Mouse (Mus musculus) stomach, embryonic 14.5 days (tissue): ENCODE measurements around the gene Usp45. TPM values are rescaled to one million over a fixed set of nuclear protein-coding genes. Genes with fewer than 3 reads are reported as not detected.
A peak's percentile ranks its signal among the peaks of the same experiment; 100 is the strongest.

ENCODE experiments used
- ATAC-seq: fragments of 200-750 bp; cut with Nextera tagmentation; 2 replicates; pipeline ENCODE4 v1.8.0; 2017; ENCODE audit warnings: low read depth, moderate TSS enrichment; ENCODE audit not compliant: insufficient number of reproducible peaks, insufficient read depth, low FRiP score
- H3K27ac ChIP-seq: fragments of 300-500 bp; sonication (generic); 2 replicates; pipeline ENCODE4 v1.5.1; 2014; ENCODE audit warnings: mild to moderate bottlenecking, low read length, moderate library complexity, mixed read lengths
- H3K27me3 ChIP-seq: fragments of 300-500 bp; sonication (generic); 2 replicates; pipeline ENCODE4 v1.6.1; 2014; ENCODE audit warnings: low read length, control low read depth, mixed read lengths; ENCODE audit not compliant: control insufficient read depth, insufficient read depth
- H3K36me3 ChIP-seq: fragments of 300-500 bp; sonication (generic); 2 replicates; pipeline ENCODE4 v1.6.1; 2014; ENCODE audit warnings: mild to moderate bottlenecking, control low read depth, low read length, moderate library complexity, mixed read lengths; ENCODE audit not compliant: control insufficient read depth, insufficient read depth
- H3K4me1 ChIP-seq: fragments of 300-500 bp; sonication (generic); 2 replicates; pipeline ENCODE4 v1.6.1; 2014; ENCODE audit warnings: low read length, control low read depth, mixed read lengths; ENCODE audit not compliant: control insufficient read depth, insufficient read depth
- H3K4me2 ChIP-seq: fragments of 300-500 bp; sonication (generic); replicated peaks from 2 replicates; pipeline ENCODE4 v1.6.1; 2014; ENCODE audit warnings: low read depth, low read length, control low read depth
- H3K4me3 ChIP-seq: fragments of 300-500 bp; sonication (generic); 2 replicates; pipeline ENCODE4 v1.5.1; 2014; ENCODE audit warnings: low read depth, low read length, control low read depth
- H3K9ac ChIP-seq: fragments of 300-500 bp; sonication (generic); replicated peaks from 2 replicates; pipeline ENCODE4 v1.6.1; 2014; ENCODE audit warnings: low read depth, mild to moderate bottlenecking, control low read depth, low read length, moderate library complexity, mixed read lengths
- H3K9me3 ChIP-seq: fragments of 300-500 bp; sonication (generic); 2 replicates; pipeline ENCODE4 v1.6.1; 2016; ENCODE audit warnings: low read depth, low read length, control low read depth; ENCODE audit not compliant: control insufficient read depth
- WGBS: fragments of 180-500 bp; shearing (Covaris S2); extraction: QIAGEN DNeasy Blood & Tissue Kit; methylation state at CpG from one replicate; pipeline ENCODE4 v1.1.7; 2014; 5-methylcytosine and 5-hydroxymethylcytosine counted together
- polyA plus RNA-seq: library from polyadenylated mRNA; unstranded; fragments of >200 nt; fragmentation: Nextera tagmentation; extraction: Ambion mirVana; gene quantifications from 2 replicates; pipeline ENCODE4 v1.2.1, GENCODE M21; 2014

The Usp45 gene
- polyA plus RNA-seq, 1 experiment from 2014 or later: 13.2 TPM

GRCm38 (mm10) chr4:21812635-21813034, 45.7 kb downstream of the Usp45 start:
- no peaks in the 10 kb centered on the region for H3K27me3 ChIP-seq
- no peaks in the 10 kb centered on the region for H3K4me1 ChIP-seq
- H3K4me2 ChIP-seq: no peak overlapping the region
- H3K9me3 ChIP-seq: no peaks in the 10 kb centered on the region
- H3K27ac ChIP-seq: no peak overlapping the region
- H3K36me3 ChIP-seq: peaks cover 17% of the 10 kb centered on the region
- WGBS: 86% methylated on average over 6 of the region's 6 CpGs
- no peak overlapping the region for H3K4me3 ChIP-seq
- no peak for ATAC-seq
- H3K9ac ChIP-seq: no peak overlapping the region

- Histone ChIP-seq H3K4me1 (no peaks in the 10 kb centered on the region), H3K36me3 (peaks cover 20% of the 10 kb centered on the region), H3K9me3 (no peaks in the 10 kb centered on the region), H3K4me3 (no peak overlapping the region), H3K27ac (no peak overlapping the region), H3K4me2 (no peak overlapping the region), H3K9ac (no peak overlapping the region), H3K27me3 (no peaks in the 10 kb centered on the region)
- ATAC-seq: peak; percentile 75; the same call in 1 of the 2 replicates
- WGBS: 43% methylated on average over 2 of the region's 2 CpGs
These were observed 47.1 kb downstream of the Usp45 start for GRCm38 (mm10) chr4:21814029-21814428.

GRCm38 (mm10) chr4:21826616-21827015, 59.7 kb downstream of the Usp45 start:
- no peak for ATAC-seq
- Histone ChIP-seq H3K27ac (no peak overlapping the region), H3K9me3 (no peaks in the 10 kb centered on the region), H3K4me2 (no peak overlapping the region), H3K9ac (no peak overlapping the region), H3K4me3 (no peak overlapping the region), H3K36me3 (peaks cover 22% of the 10 kb centered on the region), H3K27me3 (no peaks in the 10 kb centered on the region), H3K4me1 (no peaks in the 10 kb centered on the region)
- 69% methylated on average over 2 of the region's 2 CpGs for WGBS

GRCm38 (mm10) chr4:21832844-21833243, 65.9 kb downstream of the Usp45 start:
- no peak overlapping the region for H3K4me3 ChIP-seq
- no peaks in the 10 kb centered on the region for H3K4me1 ChIP-seq
- peaks cover 15% of the 10 kb centered on the region for H3K36me3 ChIP-seq
- H3K27me3 ChIP-seq: no peaks in the 10 kb centered on the region
- WGBS: 94% methylated on average over 8 of the region's 8 CpGs
- no peak overlapping the region for H3K27ac ChIP-seq
- no peak overlapping the region for H3K4me2 ChIP-seq
- ATAC-seq: no peak
- no peak overlapping the region for H3K9ac ChIP-seq
- no peaks in the 10 kb centered on the region for H3K9me3 ChIP-seq

- under 1% methylated on average over 50 of the region's 50 CpGs for WGBS
- H3K4me1 ChIP-seq: peaks cover 11% of the 10 kb centered on the region
- peak; percentile 97 for ATAC-seq
- H3K36me3 ChIP-seq: no peaks in the 10 kb centered on the region
- peak within 1 kb of the TSS; percentile 47 for H3K4me2 ChIP-seq
- H3K27ac ChIP-seq: peak within 1 kb of the TSS; percentile 97
- H3K4me3 ChIP-seq: peak within 1 kb of the TSS; percentile 77
- no peaks in the 10 kb centered on the region for H3K27me3 ChIP-seq
- no peaks in the 10 kb centered on the region for H3K9me3 ChIP-seq
- peak within 1 kb of the TSS; percentile 87 for H3K9ac ChIP-seq
These were observed 80.7 kb downstream of the Usp45 start, which contains the start of gene Pnisr for GRCm38 (mm10) chr4:21847481-21848286. Gene Pnisr, plus strand, starts transcription at chr4:21847583.

GRCm38 (mm10) chr4:21848287-21848630, 81.3 kb downstream of the Usp45 start:
- peak overlapping the region; percentile 47 for H3K4me2 ChIP-seq
- H3K27ac ChIP-seq: peak overlapping the region; percentile 97
- under 1% methylated on average over 24 of the region's 24 CpGs for WGBS
- H3K36me3 ChIP-seq: no peaks in the 10 kb centered on the region
- H3K9me3 ChIP-seq: no peaks in the 10 kb centered on the region
- peak overlapping the region; percentile 87 for H3K9ac ChIP-seq
- no peaks in the 10 kb centered on the region for H3K27me3 ChIP-seq
- H3K4me3 ChIP-seq: peak overlapping the region; percentile 77
- peaks cover 11% of the 10 kb centered on the region for H3K4me1 ChIP-seq
- peak; percentile 86 for ATAC-seq

- no peak for ATAC-seq
- Histone ChIP-seq H3K4me3 (no peak overlapping the region), H3K4me2 (no peak overlapping the region), H3K36me3 (peaks cover 46% of the 10 kb centered on the region), H3K9ac (no peak overlapping the region), H3K9me3 (no peaks in the 10 kb centered on the region), H3K4me1 (no peaks in the 10 kb centered on the region), H3K27me3 (no peaks in the 10 kb centered on the region), H3K27ac (no peak overlapping the region)
- 63% methylated on average over 1 of the region's 1 CpGs for WGBS
These were observed 90.5 kb downstream of the Usp45 start for GRCm38 (mm10) chr4:21857481-21857880.

GRCm38 (mm10) chr4:21865226-21865625, 98.3 kb downstream of the Usp45 start:
- H3K4me1 ChIP-seq: no peaks in the 10 kb centered on the region
- H3K4me3 ChIP-seq: no peak overlapping the region
- no peak overlapping the region for H3K4me2 ChIP-seq
- WGBS: 96% methylated on average over 1 of the region's 1 CpGs
- no peak overlapping the region for H3K27ac ChIP-seq
- no peak for ATAC-seq
- no peak overlapping the region for H3K9ac ChIP-seq
- peaks cover 55% of the 10 kb centered on the region for H3K36me3 ChIP-seq
- H3K27me3 ChIP-seq: no peaks in the 10 kb centered on the region
- H3K9me3 ChIP-seq: no peaks in the 10 kb centered on the region
